Comparison of ENCODE assay signal across 8 mouse cellular contexts in genomic region chr10:122447861-122448716, GRCm38 (mm10). TPM values are rescaled to one million over a fixed set of nuclear protein-coding genes. Genes with fewer than 3 reads are reported as not detected.
DNase-seq lines count a peak whose midpoint lies in the region; ATAC-seq and TF ChIP-seq lines count a peak whose summit lies in the region.

TSS of gene Avpr1a (plus strand) at chr10:122448499.

- no peaks in the 10 kb centered on the region for H3K36me3 ChIP-seq in lung, embryonic 14.5 days (ENCODE audit: insufficient read depth)
- H3K36me3 ChIP-seq in embryonic facial prominence, embryonic 11.5 days (replicated peaks; ENCODE audit: control insufficient read depth, insufficient read depth, low read depth, low read length) = no peaks in the 10 kb centered on the region
- no peaks in the 10 kb centered on the region for H3K36me3 ChIP-seq in liver, embryonic 15.5 days (replicated peaks)
- H3K36me3 ChIP-seq in stomach, postnatal 0 days (ENCODE audit: control insufficient read depth, insufficient read depth, low read length) = no peaks in the 10 kb centered on the region

- H3K4me2 ChIP-seq in lung, embryonic 14.5 days = peak within 1 kb of the TSS; percentile 90
- peak within 1 kb of the TSS; percentile 85 for H3K4me2 ChIP-seq in embryonic facial prominence, embryonic 11.5 days (ENCODE audit: low read depth, low read length)
- peak within 1 kb of the TSS; percentile 60 for H3K4me2 ChIP-seq in liver, embryonic 15.5 days
- peak within 1 kb of the TSS; percentile 67 for H3K4me2 ChIP-seq in stomach, postnatal 0 days (replicated peaks; ENCODE audit: low read depth)

- peaks cover 7% of the 10 kb centered on the region; the same call in 1 of the 2 replicates for H3K4me1 ChIP-seq in lung, embryonic 14.5 days (ENCODE audit: insufficient read depth)
- H3K4me1 ChIP-seq in embryonic facial prominence, embryonic 11.5 days (ENCODE audit: control insufficient read depth, insufficient read depth, low read length) = no peaks in the 10 kb centered on the region
- 0 out of 2 replicates have a peak, but pooled peaks cover 4% of the 10 kb centered on the region for H3K4me1 ChIP-seq in liver, embryonic 15.5 days (replicated peaks)
- H3K4me1 ChIP-seq in stomach, postnatal 0 days (replicated peaks; ENCODE audit: control insufficient read depth, insufficient read depth) = no peaks in the 10 kb centered on the region

- WGBS in lung, embryonic 14.5 days = 5% methylated on average over 34 of the region's 34 CpGs
- WGBS in embryonic facial prominence, embryonic 11.5 days = 6% methylated on average over 34 of the region's 34 CpGs
- WGBS in liver, embryonic 15.5 days (ENCODE audit: insufficient replicate concordance) = 7% methylated on average over 34 of the region's 34 CpGs
- 4% methylated on average over 34 of the region's 34 CpGs for WGBS in stomach, postnatal 0 days

- intact Hi-C loops in heart, postnatal 36 days (cut with DNase I) = loop anchor here (1.0 to 10.0 kb wide), 5 partner anchors 40 to 346 kb away; no protein-coding TSS in a partner anchor
- intact Hi-C loops in left cerebral cortex, postnatal 36 days (cut with DNase I) = loop anchor here (2.0 to 5.0 kb wide), 3 partner anchors 79 to 341 kb away; no protein-coding TSS in a partner anchor

- ATAC-seq in lung, embryonic 14.5 days (ENCODE audit: insufficient read depth) = peak; percentile 70
- ATAC-seq in embryonic facial prominence, embryonic 11.5 days (replicated peaks; ENCODE audit: insufficient number of reproducible peaks, low FRiP score, low TSS enrichment, low read depth) = peak; percentile 40; the same call in 1 of the 2 replicates
- no peak for ATAC-seq in liver, embryonic 15.5 days (ENCODE audit: insufficient read depth)
- peak; percentile 40; the same call in 1 of the 2 replicates for ATAC-seq in stomach, postnatal 0 days (ENCODE audit: low FRiP score, low TSS enrichment)

- peak; percentile 39 for TF ChIP-seq CTCF in lung, embryonic 14.5 days (IDR thresholded peaks at IDR 0.05; ENCODE audit: low read depth)
- TF ChIP-seq CTCF in stomach, postnatal 0 days (IDR thresholded peaks at IDR 0.05; ENCODE audit: low read depth) = peak; percentile 34

- peaks cover 31% of the 10 kb centered on the region for H3K27me3 ChIP-seq in lung, embryonic 14.5 days (ENCODE audit: insufficient read depth, low read length)
- peaks cover 13% of the 10 kb centered on the region for H3K27me3 ChIP-seq in embryonic facial prominence, embryonic 11.5 days (ENCODE audit: control insufficient read depth, insufficient read depth, low read length)
- peaks cover 28% of the 10 kb centered on the region for H3K27me3 ChIP-seq in liver, embryonic 15.5 days
- H3K27me3 ChIP-seq in stomach, postnatal 0 days (ENCODE audit: control insufficient read depth, insufficient read depth, low read length) = no peaks in the 10 kb centered on the region

- TF ChIP-seq EP300 in stomach, postnatal 0 days (optimal IDR thresholded peaks at IDR 0.05) = no peak

- H3K9me3 ChIP-seq in lung, embryonic 14.5 days (ENCODE audit: low read depth, low read length) = no peaks in the 10 kb centered on the region
- no peaks in the 10 kb centered on the region for H3K9me3 ChIP-seq in embryonic facial prominence, embryonic 11.5 days (replicated peaks; ENCODE audit: control insufficient read depth, low read length)
- H3K9me3 ChIP-seq in liver, embryonic 15.5 days (replicated peaks) = no peaks in the 10 kb centered on the region
- no peaks in the 10 kb centered on the region for H3K9me3 ChIP-seq in stomach, postnatal 0 days (ENCODE audit: control insufficient read depth, low read length)

- peak; percentile 60 for DNase-seq in lung, embryonic 14.5 days
- no peak for DNase-seq in lung, adult 18-20 months
- DNase-seq in embryonic facial prominence, embryonic 11.5 days (ENCODE audit: low spot score) = peak; percentile 13
- peak; percentile 5 to 13 for DNase-seq in heart, postnatal 36 days
- DNase-seq in stomach, postnatal 0 days (ENCODE audit: low spot score) = peak; percentile 14
- DNase-seq in left cerebral cortex, postnatal 36 days (ENCODE audit: low spot score in 2 of 2) = no peak
- no peak for DNase-seq in right cerebral cortex, adult 2 months (ENCODE audit: low spot score in 2 of 2)

- H3K9ac ChIP-seq in lung, embryonic 14.5 days = peak within 1 kb of the TSS; percentile 28; the same call in 1 of the 2 replicates
- peak within 1 kb of the TSS; percentile 15; the same call in 1 of the 2 replicates for H3K9ac ChIP-seq in embryonic facial prominence, embryonic 11.5 days (replicated peaks; ENCODE audit: low read length)
- no peak within 1 kb of the TSS for H3K9ac ChIP-seq in liver, embryonic 15.5 days
- H3K9ac ChIP-seq in stomach, postnatal 0 days (ENCODE audit: low read length) = peak within 1 kb of the TSS; percentile 67

- peak within 1 kb of the TSS; percentile 46 for H3K4me3 ChIP-seq in lung, embryonic 14.5 days (ENCODE audit: low read depth, low read length)
- peak within 1 kb of the TSS; percentile 42 for H3K4me3 ChIP-seq in embryonic facial prominence, embryonic 11.5 days (ENCODE audit: low read depth, low read length)
- H3K4me3 ChIP-seq in liver, embryonic 15.5 days (replicated peaks) = peak within 1 kb of the TSS; percentile 48
- H3K4me3 ChIP-seq in stomach, postnatal 0 days (ENCODE audit: low read depth, low read length) = peak within 1 kb of the TSS; percentile 51

- no peak within 1 kb of the TSS for H3K27ac ChIP-seq in lung, embryonic 14.5 days (ENCODE audit: low read depth)
- H3K27ac ChIP-seq in embryonic facial prominence, embryonic 11.5 days (replicated peaks; ENCODE audit: low read depth, low read length) = no peak within 1 kb of the TSS
- no peak within 1 kb of the TSS for H3K27ac ChIP-seq in liver, embryonic 15.5 days (replicated peaks)
- H3K27ac ChIP-seq in stomach, postnatal 0 days (replicated peaks) = peak within 1 kb of the TSS; percentile 53

RNA-seq across cellular contexts. Expression of gene Avpr1a, which starts in this region (rescaled TPM):
- 0.62 and 0.92 TPM in 2 replicates for polyA plus RNA-seq in lung, embryonic 14.5 days (2014; fragmentation: Nextera tagmentation; extraction: Ambion mirVana)
- polyA plus RNA-seq in embryonic facial prominence, embryonic 11.5 days (2014; fragmentation: Nextera tagmentation; extraction: Ambion mirVana) = 0.79 and 1.3 TPM in 2 replicates
- total RNA-seq in heart, postnatal 36 days (2021) = 1 to 10 TPM; 1.2 to 1.5 TPM
- 3.9 and 4.1 TPM in 2 replicates for polyA plus RNA-seq in liver, embryonic 15.5 days (2015; fragmentation: Nextera tagmentation; extraction: Ambion mirVana)
- polyA plus RNA-seq in stomach, postnatal 0 days (2015; fragmentation: Nextera tagmentation; extraction: Ambion mirVana) = 7.3 and 7.7 TPM in 2 replicates
- under 1 TPM; 0.35 to 0.68 TPM for total RNA-seq in left cerebral cortex, postnatal 36 days (2021)

Comparison
In these comparisons a context has a peak if more than half of its experiments do, and no peak if none do; other contexts are left out.
1. Peak in DNase-seq, ATAC-seq, H3K4me3 ChIP-seq, H3K9ac ChIP-seq and H3K4me2 ChIP-seq in lung, embryonic 14.5 days; RNA of the gene not detected or under 1 TPM.
2. DNase-seq: peak in embryonic facial prominence, embryonic 11.5 days (single experiment), heart, postnatal 36 days (2 of 2) and stomach, postnatal 0 days (single experiment); none in lung, adult 18-20 months (0 of 2), left cerebral cortex, postnatal 36 days (0 of 2) and right cerebral cortex, adult 2 months (0 of 2).
3. Peak in every context shown above with its lines, with median percentiles within 50 percentile points of each other: H3K4me2 ChIP-seq and H3K4me3 ChIP-seq.